Mouse (Mus musculus) left cerebral cortex, postnatal 36 days (tissue): ENCODE measurements around the gene Podnl1. TPM values are rescaled to one million over a fixed set of nuclear protein-coding genes. Genes with fewer than 3 reads are reported as not detected.

Experiments
- DNase-seq, 2 experiments: peaks; one replicate each; pipeline ENCODE4 v3.0.0; 2021 to 2022; ENCODE audit warnings: low spot score in 2 of 2, mixed read lengths in 1 of 2
- intact Hi-C: fragments of 180-260 bp; cut with DNase I; formaldehyde crosslinking; loops from one replicate; pipeline ENCODE4 v1.15.1; 2025
- total RNA-seq, 2 experiments: library from RNA; stranded (reverse); gene quantifications; 2 replicates each; pipeline ENCODE4 v1.2.3; 2021

Gene Podnl1
- total RNA-seq, 2 experiments from 2014 or later: not detected

DNA sequence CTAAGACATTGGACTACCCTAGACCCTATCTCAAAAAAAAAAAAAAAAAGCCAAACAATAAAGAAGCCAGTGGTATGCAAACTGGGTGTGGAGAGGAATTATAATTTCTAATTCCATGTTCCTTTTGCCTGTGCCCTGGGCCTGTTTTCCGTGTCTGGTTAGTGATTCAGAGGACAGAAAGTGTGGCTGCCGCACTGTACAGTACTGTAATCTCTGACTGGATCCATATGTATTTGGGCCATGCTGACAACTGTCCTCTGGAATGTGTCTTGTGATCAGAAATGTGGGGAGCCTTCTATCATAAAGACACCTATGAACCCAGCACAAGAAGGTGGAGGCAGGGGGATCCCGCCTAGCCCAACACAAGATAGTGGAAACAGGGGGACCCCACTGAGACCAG is 3.6 kb upstream of the Podnl1 start:
- no peak for DNase-seq
- intact Hi-C loops: no loop called here

DNA sequence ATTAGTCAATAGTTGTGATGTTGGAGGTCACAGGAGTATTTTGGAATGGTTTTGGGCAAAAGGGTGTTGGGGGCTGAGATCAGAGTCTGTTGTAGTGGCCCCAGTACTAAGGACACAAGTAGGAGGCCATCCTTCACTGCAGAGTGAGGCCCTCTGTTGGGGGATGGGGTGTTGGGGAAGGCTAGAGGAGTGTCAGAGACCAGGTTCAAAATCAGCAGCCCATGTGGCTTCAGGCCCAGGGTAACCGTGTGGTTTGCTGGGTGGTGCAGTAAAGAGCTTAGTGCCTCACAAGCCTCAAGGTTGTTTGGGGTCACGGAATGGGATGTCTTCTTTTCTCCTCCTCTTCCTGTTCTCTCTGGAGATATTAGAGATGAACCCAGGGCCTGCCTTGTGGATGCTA is 953 bp downstream of the Podnl1 start:
- intact Hi-C loops: no loop called here
- DNase-seq: no peak

DNA sequence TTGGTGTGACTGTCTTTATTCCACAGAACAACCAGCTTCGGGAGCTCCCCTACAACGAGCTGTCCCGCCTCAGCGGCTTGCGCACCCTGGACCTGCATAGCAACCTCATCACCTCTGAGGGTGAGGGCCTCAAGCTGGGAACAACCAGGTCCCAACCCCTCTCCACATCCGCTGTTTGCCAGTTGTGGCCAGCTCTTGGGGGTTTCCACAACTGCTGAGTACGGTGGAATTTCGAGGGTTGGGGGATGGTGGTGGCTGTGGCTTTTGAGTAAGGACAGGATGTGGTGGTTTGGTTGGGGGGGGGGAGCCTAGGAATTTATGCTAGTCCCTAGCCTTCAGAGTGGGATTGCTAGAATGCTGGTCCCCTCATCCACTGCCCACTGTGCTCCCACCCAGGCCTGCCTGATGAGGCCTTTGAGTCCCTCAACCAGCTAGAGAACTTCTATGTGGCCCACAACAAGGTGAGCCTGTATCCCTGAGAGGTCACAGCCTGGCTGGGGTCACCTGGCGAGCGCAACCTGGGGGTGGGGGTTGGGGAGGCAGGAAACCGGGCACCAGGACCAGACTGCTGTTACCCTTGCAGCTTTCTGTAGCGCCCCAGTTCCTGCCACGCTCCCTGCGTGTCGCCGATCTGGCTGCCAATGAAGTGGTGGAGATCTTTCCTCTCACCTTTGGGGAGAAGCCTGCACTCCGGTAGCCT is 1.6 kb downstream of the Podnl1 start:
- no peak for DNase-seq
- intact Hi-C loops: no loop called here

DNA sequence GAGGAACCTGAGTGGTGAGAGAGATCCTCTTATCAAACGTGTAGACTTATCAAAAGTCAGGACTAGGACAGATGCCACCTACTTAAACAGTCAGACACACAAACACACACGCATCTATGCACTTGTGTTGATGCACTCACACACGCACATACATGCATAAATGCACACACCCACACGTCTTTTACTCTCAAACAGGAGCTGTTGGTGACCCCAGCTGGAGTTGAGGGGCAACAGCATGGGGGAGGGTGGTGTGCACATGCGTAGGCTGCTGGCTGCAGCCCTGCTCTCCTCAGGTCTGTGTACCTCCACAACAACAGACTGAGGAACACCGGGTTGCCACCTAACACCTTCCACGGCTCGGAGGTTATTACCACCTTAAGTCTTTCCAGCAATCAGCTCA is 2.5 kb downstream of the Podnl1 start:
- intact Hi-C loops: no loop called here
- DNase-seq: no peak

DNA sequence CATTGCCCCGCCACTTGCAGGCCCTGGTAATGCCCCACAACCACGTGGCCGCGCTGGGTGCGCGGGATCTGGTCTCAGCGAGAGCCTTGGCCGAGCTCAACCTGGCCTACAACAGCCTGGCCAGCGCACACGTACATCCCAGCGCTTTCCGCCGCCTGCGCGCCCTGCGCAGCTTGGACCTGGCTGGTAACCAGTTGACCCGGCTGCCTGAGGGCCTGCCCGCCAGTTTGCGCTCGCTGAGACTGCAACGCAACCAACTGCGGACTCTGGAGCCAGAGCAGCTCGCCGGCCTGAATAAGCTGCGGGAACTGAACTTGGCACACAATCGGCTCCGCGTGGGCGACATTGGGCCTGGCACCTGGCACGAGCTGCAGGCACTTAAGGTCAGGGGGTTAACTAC is 5.0 kb downstream of the Podnl1 start:
- intact Hi-C loops: loop anchor here (5.0 kb wide), 1 partner anchor 34 kb away; no protein-coding TSS in a partner anchor
- DNase-seq: no peak

DNA sequence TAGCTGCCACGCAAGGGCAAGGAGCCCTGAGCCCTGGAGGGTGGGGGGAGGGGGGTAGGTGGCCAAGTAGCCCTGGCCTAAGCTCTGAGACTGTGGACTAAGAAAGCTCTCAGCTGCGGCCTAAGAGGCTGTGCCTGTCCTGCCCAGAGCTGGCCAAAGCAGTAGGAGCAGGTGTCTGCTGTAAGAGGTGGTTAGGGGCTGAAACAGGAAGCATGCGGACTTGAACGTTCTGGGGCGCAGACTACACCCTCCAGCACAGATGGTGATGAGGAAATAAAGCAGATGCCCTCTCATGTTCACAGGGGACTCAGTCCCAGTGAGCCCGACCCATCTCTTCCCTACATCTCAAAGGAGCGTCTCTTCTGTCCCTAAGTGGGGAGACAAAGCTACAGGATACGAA is 6.4 kb downstream of the Podnl1 start:
- no peak for DNase-seq
- intact Hi-C loops: loop anchor here (5.0 kb wide), 1 partner anchor 35 kb away; no protein-coding TSS in a partner anchor

DNA sequence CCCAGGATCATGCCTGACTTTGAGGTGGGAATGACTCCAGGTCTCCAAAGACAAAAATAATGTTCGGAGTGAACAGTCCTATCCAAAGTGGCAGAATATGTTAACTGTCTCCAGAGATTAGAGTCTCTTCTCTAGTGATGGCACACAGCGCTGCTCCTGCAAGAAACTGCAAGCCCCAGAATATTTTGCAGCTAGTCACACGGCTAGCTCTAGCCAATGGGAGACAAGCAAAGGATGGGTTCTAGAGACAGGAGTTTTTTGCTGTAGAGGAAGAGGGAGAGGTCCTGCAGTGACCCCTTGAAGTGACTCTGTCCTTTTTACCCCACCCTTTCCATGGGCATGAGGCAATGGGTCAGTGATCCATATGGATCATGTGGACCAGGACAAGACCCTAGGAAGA is 12.1 kb downstream of the Podnl1 start:
- DNase-seq: no peak
- intact Hi-C loops: no loop called here

DNA sequence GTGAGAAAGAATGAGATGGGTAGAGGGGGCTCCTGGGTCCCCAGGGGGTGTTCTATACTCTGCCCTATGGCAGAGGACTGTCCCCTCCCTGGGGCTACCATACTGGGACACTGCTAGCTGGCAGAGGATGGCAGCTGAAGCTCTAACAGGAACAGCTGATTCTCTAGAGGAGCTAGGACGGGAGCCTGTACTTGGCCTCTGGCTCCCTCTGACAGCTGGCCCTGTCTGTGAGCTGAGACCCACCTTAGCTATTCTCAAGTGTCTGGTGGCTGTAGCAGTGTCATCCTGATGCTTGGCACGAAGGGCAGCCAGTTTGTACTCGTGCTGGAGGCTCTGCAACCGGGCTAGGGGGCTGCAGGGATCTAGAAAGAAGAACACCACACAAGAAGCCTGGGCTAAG is 15.0 kb downstream of the Podnl1 start:
- no peak for DNase-seq
- intact Hi-C loops: no loop called here

DNA sequence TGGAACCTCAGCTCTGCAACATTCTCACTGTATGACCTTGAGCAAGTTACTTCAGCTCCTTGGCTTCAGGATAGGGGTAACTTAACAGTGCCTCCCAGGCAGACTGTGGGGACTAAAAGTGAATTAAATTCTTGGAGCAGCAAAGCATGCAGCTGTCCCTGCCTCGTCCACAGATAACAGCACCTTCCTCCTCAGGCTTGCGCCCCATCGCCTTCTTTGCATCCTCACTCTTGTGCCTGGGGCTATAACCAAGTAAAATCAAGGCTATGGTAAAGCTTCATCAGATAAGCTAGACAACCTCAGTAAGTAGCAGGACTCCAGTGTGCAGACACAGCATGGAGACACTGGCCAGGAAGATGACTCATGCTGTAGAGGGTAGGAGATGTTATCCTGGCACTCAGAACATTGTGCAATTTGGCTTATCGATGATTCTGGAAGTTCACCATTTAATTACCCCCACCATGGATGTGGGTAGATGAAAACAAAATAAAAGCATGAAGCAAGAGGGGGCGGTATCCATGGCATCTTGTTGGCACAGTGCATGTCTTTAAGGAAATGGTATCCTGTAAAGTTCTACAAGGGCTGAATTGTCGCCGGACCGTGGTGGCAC is 19.0 kb downstream of the Podnl1 start:
- no peak for DNase-seq
- intact Hi-C loops: no loop called here

DNA sequence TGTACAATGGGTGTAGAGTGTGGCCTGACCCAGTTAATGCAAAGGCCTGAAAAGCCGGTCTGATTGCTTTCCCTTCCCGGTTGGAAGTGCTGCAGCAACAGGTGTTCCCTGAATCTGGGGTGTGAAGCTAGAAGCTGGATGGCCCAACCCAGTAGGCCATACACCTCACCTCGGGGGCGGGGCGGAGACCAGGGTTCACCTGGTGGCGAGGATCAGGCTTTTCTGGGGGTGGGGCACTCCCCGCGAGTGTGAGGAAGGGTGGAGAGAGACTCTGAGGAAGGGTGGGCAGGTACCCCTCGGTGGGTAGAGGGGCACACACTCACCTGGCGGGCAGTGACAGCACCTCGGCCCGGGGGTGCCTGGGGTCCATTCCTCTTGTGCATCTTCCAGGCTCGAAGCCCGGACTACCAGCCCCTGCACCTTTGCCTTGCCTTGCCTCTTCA is 21.6 kb downstream of the Podnl1 start:
- DNase-seq: no peak
- intact Hi-C loops: no loop called here

DNA sequence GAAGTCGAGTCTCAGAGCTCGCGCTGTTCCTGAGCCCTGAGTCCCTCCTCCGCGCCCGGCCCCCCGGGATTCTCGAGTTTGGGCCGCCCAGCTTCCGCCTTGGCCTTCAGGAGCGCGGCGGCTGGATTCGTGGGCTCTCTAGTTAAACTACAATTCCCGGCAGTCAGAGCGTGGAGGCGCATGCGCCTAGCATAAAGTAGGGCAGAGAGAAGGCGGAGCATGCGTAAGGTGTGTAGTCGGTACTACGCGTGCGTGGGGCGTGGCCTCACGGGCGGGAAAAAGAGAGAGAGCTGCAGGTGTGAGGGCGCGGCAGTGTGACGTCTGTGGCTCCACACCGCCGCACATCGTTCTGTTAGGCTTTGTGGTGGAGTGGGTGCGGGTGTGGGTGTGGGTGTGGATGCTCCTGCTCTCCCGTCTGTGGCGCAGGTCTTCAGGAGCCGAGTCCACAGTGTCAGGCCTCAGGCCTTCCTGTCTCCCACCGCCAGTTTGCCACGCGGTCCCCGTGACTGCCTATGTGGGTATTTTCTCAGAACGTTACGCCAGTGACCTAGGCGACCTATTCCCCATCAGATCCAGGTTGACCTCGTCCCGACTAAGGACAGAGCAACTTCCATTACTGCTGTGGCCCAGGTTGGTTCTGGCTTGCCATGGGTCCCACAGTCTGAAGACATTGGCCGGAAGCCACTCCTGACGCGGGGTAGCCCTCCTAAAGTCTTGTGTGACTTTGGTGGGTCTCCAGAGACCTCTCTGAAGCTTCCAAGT is 22.2 kb downstream of the Podnl1 start, which contains the start of the genes Cc2d1a and 4930432K21Rik:
Cc2d1a (minus strand) TSS at position 168 of the 762 bp plus-strand sequence.
4930432K21Rik (plus strand) TSS at position 257 of the 762 bp plus-strand sequence.
- DNase-seq: peak; percentile 94 to 95
- intact Hi-C loops: no loop called here

DNA sequence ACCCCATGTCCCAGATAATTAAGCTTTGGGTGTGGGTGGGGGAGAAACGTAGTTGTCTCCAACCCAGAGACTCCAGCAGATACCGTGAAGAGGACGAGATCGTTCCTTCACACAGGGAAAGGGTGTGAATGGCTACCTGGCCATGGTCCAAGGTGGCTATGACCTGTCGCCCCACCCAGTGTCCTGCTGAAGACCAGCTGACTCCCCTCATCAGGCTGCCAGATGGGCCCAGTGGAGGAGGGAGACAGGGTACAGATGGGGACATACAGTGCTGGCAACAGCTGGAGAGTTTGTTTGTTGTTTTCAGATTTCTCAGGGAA is 22.7 kb downstream of the Podnl1 start:
- DNase-seq: no peak
- intact Hi-C loops: no loop called here

DNA sequence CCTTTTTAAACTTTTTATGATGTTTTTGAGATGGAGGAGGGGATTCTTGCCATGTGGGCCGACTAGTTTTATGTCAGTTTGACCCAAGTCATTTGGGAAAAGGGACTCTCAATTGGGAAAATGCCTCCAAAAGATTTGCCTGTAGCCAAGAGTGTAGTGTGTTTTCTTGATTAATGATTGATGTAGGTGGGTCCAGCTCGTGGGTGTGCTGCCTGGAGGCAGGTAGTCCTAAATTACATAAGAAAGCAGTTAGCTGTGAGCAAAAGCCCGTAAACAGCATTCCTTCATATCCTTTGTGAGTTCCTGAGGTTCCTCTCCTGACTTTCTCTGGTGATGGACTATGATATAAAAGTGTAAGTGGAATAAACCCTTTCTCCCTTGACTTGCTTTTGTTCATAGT is 23.4 kb downstream of the Podnl1 start:
- intact Hi-C loops: no loop called here
- no peak for DNase-seq

DNA sequence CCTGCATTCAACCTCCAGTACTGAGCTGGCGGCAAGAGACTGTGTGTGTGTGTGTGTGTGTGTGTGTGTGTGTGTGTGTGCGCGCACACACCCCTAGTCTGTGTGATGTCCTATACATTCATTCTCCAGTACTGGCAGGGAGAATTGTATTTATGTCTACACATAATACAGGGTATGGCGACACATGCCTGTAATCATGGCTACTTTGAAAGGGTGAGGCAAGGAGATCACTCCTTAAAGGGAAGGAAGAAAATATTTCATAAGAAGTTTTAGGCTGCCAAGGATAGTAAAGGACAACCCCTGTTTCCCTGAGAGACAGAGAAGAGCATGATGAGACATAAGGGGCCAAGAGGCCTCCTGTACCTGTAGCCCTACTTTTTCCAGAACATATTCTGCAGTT is 31.8 kb downstream of the Podnl1 start:
- intact Hi-C loops: no loop called here

DNA sequence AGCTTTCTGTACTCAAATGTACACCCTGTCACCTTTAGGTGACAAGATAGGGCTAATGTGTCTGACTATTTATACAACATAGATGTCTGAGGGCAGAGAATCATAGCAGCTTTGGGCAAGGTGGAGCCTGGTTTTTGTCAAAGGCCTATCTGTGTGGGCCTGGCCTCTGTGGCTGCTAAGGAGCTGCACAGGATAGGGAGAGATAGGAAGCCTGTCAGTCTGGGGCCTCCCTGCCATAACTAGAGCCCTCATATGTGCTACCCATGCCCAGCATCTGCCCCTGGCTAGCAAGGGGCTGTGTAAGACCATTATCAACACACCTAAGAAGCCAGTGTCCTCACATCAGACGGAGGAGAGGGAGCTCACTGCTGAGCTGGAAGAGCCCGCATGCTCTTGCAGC is 41.9 kb downstream of the Podnl1 start:
- peak in 1 of 2 experiments; percentile 15 for DNase-seq
- intact Hi-C loops: no loop called here

More for the DNA sequence above, 31.8 kb downstream of the Podnl1 start:
- DNase-seq: no peak

DNA sequence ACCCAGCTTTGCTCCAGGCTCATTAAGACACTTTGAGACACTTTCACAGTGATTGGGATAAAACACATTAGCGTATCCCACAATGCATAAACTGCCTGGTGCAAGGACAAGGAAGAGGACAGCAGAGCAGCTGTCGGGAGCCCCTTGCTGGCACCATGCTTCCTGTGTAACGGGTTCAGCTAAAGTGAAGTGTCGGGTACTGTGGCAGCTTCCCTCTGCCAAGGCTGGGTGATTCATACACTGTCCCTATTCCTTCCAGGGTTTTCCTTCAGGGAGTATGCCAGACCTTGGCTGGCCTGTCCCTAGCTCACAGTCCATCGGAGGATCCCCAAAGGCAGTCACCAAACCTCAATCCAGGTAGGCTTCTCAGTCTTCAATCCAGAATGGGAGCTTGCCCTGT is 44.3 kb downstream of the Podnl1 start:
- intact Hi-C loops: no loop called here
- no peak for DNase-seq

DNA sequence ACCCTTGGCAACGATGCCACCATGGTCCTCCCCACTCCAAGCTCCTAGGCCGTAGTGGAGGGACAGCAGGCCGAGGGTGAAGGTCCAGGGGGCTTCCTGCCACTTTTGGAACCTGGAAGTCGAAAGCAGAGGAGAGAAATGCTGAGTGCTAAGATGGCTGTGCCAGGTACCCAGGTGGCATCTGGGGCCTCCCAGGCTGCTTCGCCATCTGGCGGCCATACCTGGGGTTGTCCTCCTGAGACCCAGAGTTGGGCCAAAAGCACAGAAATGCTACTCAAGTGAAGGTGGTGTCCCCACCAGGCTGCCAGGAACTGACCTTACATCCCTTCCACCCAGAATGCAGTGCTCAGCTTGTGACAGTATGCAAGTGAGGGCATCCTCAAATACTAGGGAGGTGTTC is 48.1 kb downstream of the Podnl1 start:
- intact Hi-C loops: no loop called here
- DNase-seq: no peak

DNA sequence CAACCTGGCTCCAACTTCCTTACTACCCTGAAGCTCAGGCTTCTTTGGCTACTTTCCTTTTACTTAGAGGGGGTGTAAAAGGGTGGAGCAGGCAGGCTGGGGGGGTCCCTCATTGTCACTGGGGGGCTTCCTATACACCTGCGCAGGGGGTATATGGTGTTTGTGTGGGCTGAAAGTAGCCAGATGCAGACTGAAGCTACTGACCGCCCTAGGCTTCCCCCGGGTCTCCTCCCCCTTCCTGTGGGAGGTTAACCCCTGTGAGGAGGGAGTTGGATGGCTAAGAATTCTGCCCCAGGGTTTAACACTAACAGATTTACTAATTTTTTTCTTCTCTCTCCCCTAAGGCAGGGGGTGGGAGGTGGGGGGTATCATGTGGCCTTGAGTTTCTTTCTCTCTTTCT is 50.8 kb downstream of the Podnl1 start:
- DNase-seq: no peak
- intact Hi-C loops: loop anchor here (5.0 kb wide), 1 partner anchor 36 kb away; no protein-coding TSS in a partner anchor

DNA sequence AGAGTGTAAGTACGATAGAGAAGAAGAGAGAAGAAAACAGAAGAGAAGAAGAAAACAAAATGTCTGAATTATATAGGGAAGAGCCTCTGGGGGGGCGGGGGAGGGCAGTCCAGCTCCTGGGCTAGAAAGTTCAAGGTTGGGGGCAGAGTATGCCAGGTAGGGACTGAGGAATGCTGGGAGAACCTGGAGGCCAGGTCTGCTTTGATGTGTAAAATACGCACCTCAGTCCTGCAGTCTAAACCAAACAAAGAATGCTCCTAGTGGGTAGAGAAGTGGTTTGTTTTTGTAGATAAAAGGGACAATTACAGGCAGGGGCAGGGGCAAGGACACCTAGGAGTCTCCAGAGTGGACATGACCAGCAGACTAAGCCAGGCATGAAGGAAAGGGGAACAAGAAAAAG is 51.6 kb downstream of the Podnl1 start:
- intact Hi-C loops: loop anchor here (5.0 kb wide), 1 partner anchor 35 kb away; no protein-coding TSS in a partner anchor
- no peak for DNase-seq

DNA sequence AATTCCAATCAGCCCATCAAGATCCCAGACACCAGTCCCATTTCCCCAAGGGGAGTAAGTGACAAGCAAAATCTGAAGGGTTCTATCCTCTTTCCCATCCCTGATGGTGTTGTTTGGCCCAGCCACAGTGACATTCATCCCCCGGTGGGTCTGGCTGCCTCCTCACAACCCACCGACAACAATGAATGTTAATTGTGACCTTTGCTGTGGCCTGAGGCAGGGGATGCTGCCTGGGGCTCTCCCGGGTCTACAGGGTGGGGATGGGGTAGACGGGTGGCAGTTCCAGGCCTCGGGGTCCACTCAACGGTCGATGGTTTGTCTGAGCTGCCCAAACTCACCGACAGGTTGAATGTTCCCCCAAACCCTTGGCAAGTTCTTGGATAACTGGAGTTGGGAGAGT is 52.8 kb downstream of the Podnl1 start:
- no peak for DNase-seq
- intact Hi-C loops: loop anchor here (5.0 kb wide), 1 partner anchor 34 kb away; no protein-coding TSS in a partner anchor
